Mouse (Mus musculus): Measurements from ENCODE around the gene Rfc2.

Rfc2 gene

DNA sequence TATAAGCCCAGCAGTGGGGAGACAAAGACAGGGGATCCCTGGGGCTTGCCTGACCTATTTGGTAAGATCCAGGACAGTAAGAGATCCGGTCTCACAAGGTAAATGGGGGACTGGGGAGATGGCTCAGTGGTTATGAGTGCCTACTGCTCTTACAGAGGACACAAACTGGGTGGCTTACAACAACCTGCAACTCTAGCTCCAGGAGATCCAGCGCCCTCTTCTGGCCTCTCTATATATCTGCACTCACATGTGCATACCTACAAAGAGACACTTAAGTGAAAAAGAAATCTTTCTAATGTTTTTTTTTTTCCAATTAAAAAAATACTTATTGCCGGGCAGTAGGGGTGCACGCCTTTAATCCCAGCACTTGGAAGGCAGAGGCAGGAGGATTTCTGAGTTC, 65.3 kb downstream of the Rfc2 start:
- CTCF ChIA-PET, result interaction anchor here in 2 of 4 experiments (0.5 to 1.6 kb wide), 10 partner anchors 11 to 460 kb away, joined by 3 to 7 read pairs (median 4); partner anchors contain the start of gene Limk1 (in 1 of the 2)
- POLR2A ChIA-PET, result interaction anchor here in 1 of 4 experiments (0.7 kb wide), 1 partner anchor 20 kb away, joined by 3 read pairs; no protein-coding TSS in a partner anchor

DNA sequence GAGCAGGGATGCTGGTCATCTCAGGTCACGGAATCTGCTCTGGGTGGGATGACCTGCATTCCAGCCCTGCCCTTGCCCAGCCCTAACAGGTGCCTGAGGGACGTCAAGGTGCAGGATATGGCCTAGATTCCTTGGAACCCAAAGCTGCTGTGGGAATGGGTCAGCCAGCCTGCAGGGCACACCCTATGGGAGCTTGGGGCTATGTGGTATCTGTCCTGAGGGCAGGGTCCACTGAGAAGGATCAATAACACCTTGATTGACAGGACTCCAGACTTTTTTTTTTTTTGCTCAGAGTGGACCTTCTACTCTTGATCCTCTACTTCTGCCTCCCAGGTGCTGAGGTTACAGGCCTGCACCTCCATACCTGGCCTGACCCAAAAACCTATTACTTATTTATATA, 66.2 kb downstream of the Rfc2 start:
- ChIA-PET POLR2A (no interaction called here), CTCF (interaction anchor here in 1 of 4 experiments (0.7 kb wide), 1 partner anchor 358 kb away, joined by 4 read pairs; no protein-coding TSS in a partner anchor)

DNA sequence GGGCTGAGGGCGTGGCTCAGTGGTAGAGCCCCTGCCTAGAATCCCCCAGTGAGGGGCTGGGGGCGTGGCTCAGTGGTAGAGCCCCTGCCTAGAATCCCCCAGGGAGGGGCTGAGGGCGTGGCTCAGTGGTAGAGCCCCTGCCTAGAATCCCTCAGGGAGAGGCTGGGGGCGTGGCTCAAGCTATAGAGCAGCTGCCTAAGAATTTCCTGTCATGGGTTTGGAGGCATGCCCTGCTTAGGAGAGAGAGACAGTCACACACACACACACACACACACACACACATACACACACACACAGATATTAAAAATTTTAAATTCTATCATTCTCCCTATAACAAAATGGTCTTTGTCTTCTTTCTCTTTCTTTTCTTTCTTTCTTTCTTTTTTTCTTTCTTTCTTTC, 67.8 kb downstream of the Rfc2 start:
- POLR2A ChIA-PET, result interaction anchor here (0.6 to 1.4 kb wide), 9 partner anchors 9 to 40 kb away, joined by 3 to 13 read pairs (median 3); partner anchors contain the start of genes Eif4h (in 3 of the 4) and Limk1 (in 1 of the 4)
- CTCF ChIA-PET, result interaction anchor here (0.5 to 1.4 kb wide), 6 partner anchors 59 to 1972 kb away, joined by 3 to 6 read pairs (median 3); no protein-coding TSS in a partner anchor

DNA sequence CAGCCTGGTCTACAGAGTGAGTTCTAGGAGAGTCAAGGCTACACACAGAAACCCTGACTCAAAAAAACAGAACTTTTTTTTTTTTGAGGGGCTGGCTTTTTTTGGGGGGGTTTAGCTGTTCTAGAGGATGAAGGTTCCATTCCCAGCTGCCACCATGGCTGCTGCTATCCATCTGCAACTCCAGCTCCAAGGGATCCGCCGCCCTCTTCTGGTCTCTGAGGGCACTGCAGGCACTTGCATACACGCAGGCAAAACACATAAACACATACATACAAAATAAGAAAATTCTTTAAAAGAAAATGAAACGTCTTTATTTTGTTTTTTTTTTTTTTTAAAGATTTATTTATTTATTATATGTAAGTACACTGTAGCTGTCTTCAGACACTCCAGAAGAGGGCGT, 69.8 kb downstream of the Rfc2 start:
- ChIA-PET CTCF (interaction anchor here (0.5 to 2.5 kb wide), 79 partner anchors 8 to 1779 kb away, joined by 3 to 25 read pairs (median 4); partner anchors contain the start of genes Eif4h (in 2 of the 4), Limk1 (in 2 of the 4), Abhd11 (in 1 of the 4) and Clip2 (in 1 of the 4)), POLR2A (interaction anchor here (0.6 to 1.5 kb wide), 18 partner anchors 8 to 1482 kb away, joined by 3 to 7 read pairs (median 4); partner anchors contain the start of genes Castor2 (in 1 of the 4), Eif4h (in 1 of the 4) and Limk1 (in 1 of the 4))
